Mouse (Mus musculus) intestine, embryonic 14.5 days (tissue): ENCODE measurements around the gene Olfr94. TPM values are rescaled to one million over a fixed set of nuclear protein-coding genes. Genes with fewer than 3 reads are reported as not detected.

Experiments used
- ATAC-seq: fragments of 200-750 bp; cut with Nextera tagmentation; replicated peaks from 2 replicates; pipeline ENCODE4 v1.8.0; 2017; ENCODE audit warnings: low read depth, moderate number of reproducible peaks, moderate TSS enrichment, moderate library complexity; ENCODE audit not compliant: low FRiP score, low TSS enrichment
- DNase-seq: peaks from one replicate; pipeline ENCODE4 v3.0.0-alpha.2; 2018; ENCODE audit warnings: low spot score
- H3K27ac ChIP-seq: fragments of 300-500 bp; sonication (generic); 2 replicates; pipeline ENCODE4 v1.5.1; 2014; ENCODE audit warnings: low read depth, mild to moderate bottlenecking, control low read depth
- H3K27me3 ChIP-seq: fragments of 300-500 bp; sonication (generic); replicated peaks from 2 replicates; pipeline ENCODE4 v1.6.1; 2014; ENCODE audit warnings: low read length, control low read depth; ENCODE audit not compliant: control insufficient read depth, insufficient read depth
- H3K36me3 ChIP-seq: fragments of 300-500 bp; sonication (generic); 2 replicates; pipeline ENCODE4 v1.6.1; 2014; ENCODE audit warnings: low read length, control low read depth; ENCODE audit not compliant: control insufficient read depth, insufficient read depth
- H3K4me1 ChIP-seq: fragments of 300-500 bp; sonication (generic); replicated peaks from 2 replicates; pipeline ENCODE4 v1.6.1; 2014; ENCODE audit warnings: low read length, control low read depth, mixed read lengths; ENCODE audit not compliant: control insufficient read depth, insufficient read depth
- H3K4me2 ChIP-seq: fragments of 300-500 bp; sonication (generic); 2 replicates; pipeline ENCODE4 v1.6.1; 2014; ENCODE audit warnings: low read length
- H3K4me3 ChIP-seq: fragments of 300-500 bp; sonication (generic); 2 replicates; pipeline ENCODE4 v1.5.1; 2014; ENCODE audit warnings: low read depth, low read length, control low read depth, mixed read lengths
- H3K9ac ChIP-seq: fragments of 300-500 bp; sonication (generic); 2 replicates; pipeline ENCODE4 v1.6.1; 2014; ENCODE audit warnings: mild to moderate bottlenecking, low read length
- H3K9me3 ChIP-seq: fragments of 300-500 bp; sonication (generic); 2 replicates; pipeline ENCODE4 v1.6.1; 2016; ENCODE audit warnings: low read length, control low read depth; ENCODE audit not compliant: control insufficient read depth
- WGBS: fragments of 180-500 bp; shearing (Covaris S2); extraction: QIAGEN DNeasy Blood & Tissue Kit; methylation state at CpG from one replicate; pipeline ENCODE4 v1.1.7; 2014; 5-methylcytosine and 5-hydroxymethylcytosine counted together
- polyA plus RNA-seq: library from polyadenylated mRNA; unstranded; fragments of >200 nt; fragmentation: Nextera tagmentation; extraction: Ambion mirVana; gene quantifications from 2 replicates; pipeline ENCODE4 v1.2.1, GENCODE M21; 2014

Gene Olfr94
- polyA plus RNA-seq, 1 experiment from 2014 or later = not detected

DNA sequence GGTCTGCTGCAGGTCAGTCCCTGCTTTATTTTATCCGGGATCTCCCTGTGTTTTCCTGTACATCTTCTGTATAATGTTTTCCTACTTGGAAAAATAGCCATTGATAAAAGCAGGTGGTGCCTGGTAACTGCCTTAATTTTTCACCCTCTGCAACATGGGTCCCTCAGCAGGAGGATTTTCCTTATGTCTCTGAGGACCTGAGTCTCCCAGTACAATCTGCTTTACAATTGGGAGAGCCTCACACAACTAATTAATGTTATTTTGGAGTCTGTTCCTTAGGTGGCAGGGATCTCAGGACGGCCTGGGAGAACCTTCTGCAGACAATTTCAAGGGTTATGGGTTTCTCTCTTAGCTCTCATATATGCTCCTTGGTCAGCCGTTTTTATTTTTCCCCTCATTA, 12.2 kb upstream of the Olfr94 start, which contains the start of gene Olfr95:
Gene Olfr95 (minus strand): TSS at position 101 of the 400 bp plus-strand sequence.
- Histone ChIP-seq H3K9me3 (no peaks in the 10 kb centered on the region), H3K27me3 (peaks cover 19% of the 10 kb centered on the region), H3K4me1 (no peaks in the 10 kb centered on the region), H3K4me2 (no peak within 1 kb of the TSS), H3K27ac (no peak within 1 kb of the TSS), H3K36me3 (no peaks in the 10 kb centered on the region), H3K4me3 (no peak within 1 kb of the TSS), H3K9ac (no peak within 1 kb of the TSS)
- no peak for DNase-seq
- ATAC-seq = no peak
- WGBS = 67% methylated on average over 3 of the region's 3 CpGs

GRCm38 (mm10) chr17:37210884-37211768, 10.3 kb upstream of the Olfr94 start:
- no peaks in the 10 kb centered on the region for H3K4me1 ChIP-seq
- peak overlapping the region; percentile 45 for H3K4me2 ChIP-seq
- ATAC-seq (no peak), DNase-seq (peak; percentile 60)
- no peaks in the 10 kb centered on the region for H3K36me3 ChIP-seq
- no peaks in the 10 kb centered on the region for H3K9me3 ChIP-seq
- peaks cover 19% of the 10 kb centered on the region for H3K27me3 ChIP-seq
- H3K9ac ChIP-seq = no peak overlapping the region
- peak overlapping the region; percentile 13 for H3K4me3 ChIP-seq
- H3K27ac ChIP-seq = no peak overlapping the region
- WGBS = 18% methylated on average over 40 of the region's 40 CpGs

GRCm38 (mm10) chr17:37203917-37204236, 3.1 kb upstream of the Olfr94 start:
- no peak overlapping the region for H3K9ac ChIP-seq
- H3K27me3 ChIP-seq = no peaks in the 10 kb centered on the region
- H3K36me3 ChIP-seq = no peaks in the 10 kb centered on the region
- no peaks in the 10 kb centered on the region for H3K4me1 ChIP-seq
- H3K9me3 ChIP-seq = no peaks in the 10 kb centered on the region
- DNase-seq (no peak), ATAC-seq (peak; percentile 23; the same call in 1 of the 2 replicates)
- no peak overlapping the region for H3K4me3 ChIP-seq
- no peak overlapping the region for H3K4me2 ChIP-seq
- WGBS = 32% methylated on average over 3 of the region's 3 CpGs
- H3K27ac ChIP-seq = no peak overlapping the region

GRCm38 (mm10) chr17:37203206-37203916, 2.6 kb upstream of the Olfr94 start:
- Histone ChIP-seq H3K9me3 (no peaks in the 10 kb centered on the region), H3K4me3 (no peak overlapping the region), H3K4me2 (no peak overlapping the region), H3K27me3 (no peaks in the 10 kb centered on the region), H3K9ac (no peak overlapping the region), H3K4me1 (no peaks in the 10 kb centered on the region), H3K36me3 (no peaks in the 10 kb centered on the region), H3K27ac (no peak overlapping the region)
- peak; percentile 88 for DNase-seq
- 0% methylated on average over 4 of the region's 4 CpGs for WGBS
- peak; percentile 76; the same call in 1 of the 2 replicates for ATAC-seq

- peak overlapping the region; percentile 81 for H3K4me2 ChIP-seq
- no peaks in the 10 kb centered on the region for H3K36me3 ChIP-seq
- H3K9me3 ChIP-seq = no peaks in the 10 kb centered on the region
- DNase-seq = peak; percentile 72
- H3K4me3 ChIP-seq = peak overlapping the region; percentile 46
- peak; percentile 93 for ATAC-seq
- H3K4me1 ChIP-seq = peaks cover 3% of the 10 kb centered on the region; the same call in 1 of the 2 replicates
- H3K9ac ChIP-seq = no peak overlapping the region
- H3K27me3 ChIP-seq = peaks cover 25% of the 10 kb centered on the region
- no peak overlapping the region for H3K27ac ChIP-seq
- WGBS = 3% methylated on average over 76 of the region's 77 CpGs
These were observed 3.7 kb downstream of the Olfr94 start for GRCm38 (mm10) chr17:37196845-37197724.

GRCm38 (mm10) chr17:37194782-37195181, 6.0 kb downstream of the Olfr94 start:
- DNase-seq (no peak), ATAC-seq (no peak)
- no peak overlapping the region for H3K4me2 ChIP-seq
- H3K27ac ChIP-seq = no peak overlapping the region
- peaks cover 25% of the 10 kb centered on the region for H3K27me3 ChIP-seq
- H3K9me3 ChIP-seq = no peaks in the 10 kb centered on the region
- 93% methylated on average over 5 of the region's 5 CpGs for WGBS
- H3K9ac ChIP-seq = no peak overlapping the region
- H3K36me3 ChIP-seq = no peaks in the 10 kb centered on the region
- no peak overlapping the region for H3K4me3 ChIP-seq
- H3K4me1 ChIP-seq = peaks cover 3% of the 10 kb centered on the region; the same call in 1 of the 2 replicates

- H3K4me3 ChIP-seq = no peak within 1 kb of the TSS
- H3K9me3 ChIP-seq = no peaks in the 10 kb centered on the region
- DNase-seq (no peak), ATAC-seq (no peak)
- peaks cover 25% of the 10 kb centered on the region for H3K27me3 ChIP-seq
- H3K9ac ChIP-seq = no peak within 1 kb of the TSS
- H3K36me3 ChIP-seq = no peaks in the 10 kb centered on the region
- peaks cover 3% of the 10 kb centered on the region; the same call in 1 of the 2 replicates for H3K4me1 ChIP-seq
- WGBS = 89% methylated on average over 2 of the region's 2 CpGs
- H3K27ac ChIP-seq = no peak within 1 kb of the TSS
- no peak within 1 kb of the TSS for H3K4me2 ChIP-seq
These were observed 7.1 kb downstream of the Olfr94 start, which contains the start of gene Ubd for GRCm38 (mm10) chr17:37193656-37194055. Ubd (plus strand) TSS chr17:37193892.

DNA sequence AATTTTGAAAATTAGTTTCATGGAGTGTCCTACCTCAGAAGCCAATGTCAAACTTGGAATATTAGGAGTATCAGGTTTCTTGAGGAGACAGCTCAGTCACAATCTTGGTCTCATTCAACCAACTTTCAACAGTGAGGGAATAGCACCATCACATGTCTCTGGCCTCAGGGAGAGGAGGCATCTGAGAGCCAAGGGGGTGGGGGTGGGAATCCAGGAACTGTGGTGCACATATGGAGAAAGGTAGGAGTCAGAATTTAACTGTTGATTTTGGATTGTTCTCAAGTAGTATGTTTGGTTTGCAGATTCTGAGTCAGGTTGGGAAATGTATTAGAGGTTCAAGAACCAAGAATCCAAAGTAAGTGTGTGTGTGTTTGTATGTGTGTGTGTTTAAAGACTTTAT, 7.8 kb downstream of the Olfr94 start:
- no peak overlapping the region for H3K4me3 ChIP-seq
- no peaks in the 10 kb centered on the region for H3K36me3 ChIP-seq
- peaks cover 3% of the 10 kb centered on the region; the same call in 1 of the 2 replicates for H3K4me1 ChIP-seq
- H3K27me3 ChIP-seq = peaks cover 24% of the 10 kb centered on the region
- no peak overlapping the region for H3K9ac ChIP-seq
- no peak overlapping the region for H3K27ac ChIP-seq
- DNase-seq (no peak), ATAC-seq (no peak)
- H3K4me2 ChIP-seq = no peak overlapping the region
- H3K9me3 ChIP-seq = no peaks in the 10 kb centered on the region
